Mouse (Mus musculus): ENCODE measurements around the gene Ptpn11.

Gene Ptpn11

DNA sequence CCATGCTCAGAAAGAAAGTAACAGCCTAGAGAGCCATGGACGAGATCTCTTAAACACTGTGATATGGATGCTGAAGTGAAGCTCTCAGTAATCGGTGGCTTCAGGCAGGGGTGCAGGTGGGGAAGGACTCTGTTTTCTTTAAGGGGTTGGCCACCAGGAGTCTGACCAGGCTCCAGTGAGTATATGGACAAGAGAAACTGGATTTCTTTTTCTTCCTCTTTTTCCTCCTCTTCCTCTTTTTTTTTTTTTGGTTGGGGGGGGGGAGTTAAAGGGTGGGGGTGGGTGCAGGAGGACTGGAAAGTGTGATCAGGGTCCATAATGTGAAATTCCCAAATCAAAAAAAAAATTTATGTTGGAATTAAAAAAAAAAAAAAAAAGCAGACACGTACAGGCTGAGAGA, 68.6 kb downstream of the Ptpn11 start:
- no peak for DNase-seq

DNA sequence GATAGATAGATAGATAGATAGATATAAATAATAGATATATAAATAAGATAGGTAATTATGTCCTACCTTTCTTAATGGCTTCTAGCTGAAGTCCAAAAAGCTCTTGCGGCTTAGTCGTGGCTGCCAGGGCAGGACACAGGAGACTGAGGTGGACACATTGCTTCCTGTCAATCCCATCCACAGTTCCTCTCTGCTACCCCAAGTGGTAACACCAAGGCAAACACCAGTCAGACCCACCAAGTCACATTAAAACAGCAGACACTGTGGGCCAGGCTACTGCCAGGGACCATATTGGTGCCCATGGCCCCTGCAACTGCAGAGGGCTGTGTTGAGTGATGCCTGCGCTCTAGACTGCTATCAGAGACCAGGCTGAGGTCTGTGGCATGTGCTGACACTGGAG, 69.2 kb downstream of the Ptpn11 start:
- DNase-seq: no peak

DNA sequence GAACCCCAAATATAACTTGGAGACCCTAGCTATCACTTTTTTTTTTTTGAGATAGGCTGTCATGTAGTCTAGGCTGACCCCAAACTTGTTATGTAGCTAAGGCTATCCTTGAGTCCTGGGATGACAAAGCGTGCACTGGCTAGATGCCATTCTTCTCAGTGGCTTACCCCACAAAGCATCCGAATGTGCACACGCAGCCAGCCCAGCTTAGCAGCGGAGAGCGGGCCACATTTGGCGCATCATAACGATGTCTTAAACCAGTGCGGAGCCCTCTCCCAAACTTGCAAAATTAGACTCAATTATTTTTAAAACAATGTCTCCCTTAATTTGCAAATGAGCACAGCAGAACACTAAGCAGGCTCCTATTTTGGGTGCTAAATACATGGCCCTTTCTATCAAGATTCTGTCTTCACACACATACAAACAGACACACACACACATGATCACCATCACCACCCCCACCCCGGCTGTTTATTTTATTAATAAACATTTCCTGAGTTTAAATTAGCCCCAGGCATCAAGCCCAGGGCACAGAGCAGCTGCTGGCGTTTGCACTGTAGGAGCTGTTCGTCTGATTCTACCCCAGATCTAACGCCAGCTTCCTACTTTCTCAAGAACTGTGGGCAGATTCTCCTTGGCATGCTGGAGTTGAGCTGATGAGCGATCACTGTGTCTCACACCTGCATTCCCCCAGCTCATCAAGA, 71.7 kb downstream of the Ptpn11 start:
- no peak for DNase-seq

DNA sequence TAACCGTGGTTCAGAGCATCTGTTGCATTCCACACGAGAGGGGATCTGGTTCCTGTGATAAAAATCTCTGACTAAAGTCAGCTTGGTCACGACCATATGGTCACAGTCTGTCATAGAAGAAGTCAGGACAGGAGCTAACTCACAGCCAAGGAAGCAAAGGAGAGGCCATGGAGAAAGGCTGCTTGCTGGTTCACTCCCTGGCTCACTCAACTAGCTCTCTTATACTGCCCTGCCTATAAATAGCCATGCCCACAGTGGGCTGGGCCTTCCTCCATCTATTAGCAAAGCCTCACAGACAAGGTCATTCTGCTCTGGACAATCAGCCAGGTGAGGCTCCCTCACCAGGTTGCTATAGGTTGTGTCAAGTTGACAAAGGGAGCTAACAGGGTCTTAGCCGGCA, 72.9 kb downstream of the Ptpn11 start:
- peak; percentile 64 for DNase-seq

DNA sequence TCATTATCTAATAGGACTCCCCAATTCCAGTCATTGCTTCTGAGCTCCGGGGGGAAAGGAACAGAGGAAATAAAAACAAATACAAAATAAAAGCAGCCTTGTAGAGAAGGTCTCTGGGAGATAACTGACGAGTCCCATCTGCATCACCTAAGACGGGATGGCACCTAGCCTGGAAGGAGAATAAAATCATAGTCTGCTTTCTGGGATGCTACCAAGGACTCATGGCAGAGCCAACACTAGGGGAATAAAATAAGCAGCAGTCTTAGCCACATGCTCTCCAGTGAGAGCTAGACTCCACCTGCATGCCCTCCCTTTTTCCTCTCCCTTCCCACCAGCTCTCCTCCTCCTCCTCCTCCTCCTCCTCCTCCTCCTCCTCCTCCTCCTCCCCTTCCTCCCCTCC, 74.3 kb downstream of the Ptpn11 start:
- DNase-seq: no peak

DNA sequence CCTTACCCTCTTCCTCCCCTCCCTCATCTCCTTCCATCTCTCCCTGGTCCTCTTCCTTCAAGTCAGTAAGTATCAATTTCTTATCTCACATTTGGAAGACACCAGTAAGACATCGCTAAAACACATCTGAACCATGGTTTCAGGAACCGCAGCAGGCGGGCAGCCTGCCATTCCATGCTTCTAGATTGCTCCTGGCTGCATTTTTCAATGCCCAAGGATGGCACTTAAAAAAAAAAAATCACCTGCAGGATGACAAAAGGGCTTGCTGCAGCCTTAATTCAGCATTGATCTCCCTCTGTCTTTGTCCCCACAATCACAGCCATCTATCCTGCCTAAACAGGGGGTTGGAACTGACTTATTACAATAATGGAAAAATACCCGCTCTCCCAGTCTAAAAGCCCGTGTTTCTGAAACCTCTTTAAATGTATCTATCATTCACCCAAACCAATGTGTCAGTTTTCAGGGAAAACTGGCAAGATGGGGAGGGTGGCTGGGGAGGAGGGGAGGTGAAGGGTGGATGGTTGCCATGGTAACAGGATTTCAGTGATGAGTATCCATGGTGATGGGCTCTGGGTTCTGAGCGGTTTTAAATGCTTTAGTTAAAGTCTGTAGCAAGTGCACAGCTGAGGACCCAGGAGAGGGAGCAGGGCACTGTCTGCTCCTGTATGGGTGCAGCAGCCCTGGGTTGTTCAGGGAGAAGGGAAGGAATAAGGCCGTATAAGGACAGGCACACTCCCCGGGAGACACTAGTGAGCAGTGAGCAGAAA, 75.6 kb downstream of the Ptpn11 start:
- DNase-seq: no peak

DNA sequence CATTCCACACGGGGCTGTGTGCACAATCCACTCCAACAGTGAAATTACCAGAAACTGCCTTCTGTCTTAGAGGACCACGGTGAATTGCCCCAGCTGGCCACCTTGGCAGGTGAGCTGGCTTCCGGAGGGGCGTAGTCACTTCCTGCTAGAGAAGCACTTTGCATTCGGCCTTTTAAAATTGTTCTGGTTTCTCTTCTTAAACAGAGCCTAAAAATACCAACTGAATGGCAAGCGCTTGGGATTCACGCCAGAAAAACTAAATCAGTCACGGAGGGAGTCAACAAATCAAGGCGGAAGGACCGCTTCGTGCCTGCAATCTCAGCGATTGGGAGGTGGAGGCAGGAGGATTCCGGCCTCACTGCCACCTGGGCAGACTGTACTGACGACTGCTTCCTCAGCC, 77.0 kb downstream of the Ptpn11 start:
- DNase-seq: no peak

DNA sequence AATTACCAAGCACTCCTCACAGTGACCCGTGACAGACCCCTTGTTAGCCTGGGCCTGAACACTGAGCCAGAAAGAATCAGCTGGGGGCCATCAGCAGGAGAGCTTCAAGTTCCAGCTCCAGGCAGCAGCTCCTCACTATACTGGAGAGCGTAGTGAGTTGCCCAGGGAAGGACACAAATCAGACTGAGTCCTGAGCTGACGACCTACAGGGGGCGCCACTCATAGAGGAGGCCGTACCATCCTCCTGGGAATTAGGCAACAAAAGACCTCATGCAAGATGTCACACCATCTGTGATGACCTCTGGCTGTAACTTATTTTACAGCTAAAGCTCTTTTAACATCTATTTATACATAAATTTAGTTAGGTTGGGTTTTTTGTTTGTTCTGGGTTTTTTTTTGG, 78.8 kb downstream of the Ptpn11 start:
- DNase-seq: no peak

DNA sequence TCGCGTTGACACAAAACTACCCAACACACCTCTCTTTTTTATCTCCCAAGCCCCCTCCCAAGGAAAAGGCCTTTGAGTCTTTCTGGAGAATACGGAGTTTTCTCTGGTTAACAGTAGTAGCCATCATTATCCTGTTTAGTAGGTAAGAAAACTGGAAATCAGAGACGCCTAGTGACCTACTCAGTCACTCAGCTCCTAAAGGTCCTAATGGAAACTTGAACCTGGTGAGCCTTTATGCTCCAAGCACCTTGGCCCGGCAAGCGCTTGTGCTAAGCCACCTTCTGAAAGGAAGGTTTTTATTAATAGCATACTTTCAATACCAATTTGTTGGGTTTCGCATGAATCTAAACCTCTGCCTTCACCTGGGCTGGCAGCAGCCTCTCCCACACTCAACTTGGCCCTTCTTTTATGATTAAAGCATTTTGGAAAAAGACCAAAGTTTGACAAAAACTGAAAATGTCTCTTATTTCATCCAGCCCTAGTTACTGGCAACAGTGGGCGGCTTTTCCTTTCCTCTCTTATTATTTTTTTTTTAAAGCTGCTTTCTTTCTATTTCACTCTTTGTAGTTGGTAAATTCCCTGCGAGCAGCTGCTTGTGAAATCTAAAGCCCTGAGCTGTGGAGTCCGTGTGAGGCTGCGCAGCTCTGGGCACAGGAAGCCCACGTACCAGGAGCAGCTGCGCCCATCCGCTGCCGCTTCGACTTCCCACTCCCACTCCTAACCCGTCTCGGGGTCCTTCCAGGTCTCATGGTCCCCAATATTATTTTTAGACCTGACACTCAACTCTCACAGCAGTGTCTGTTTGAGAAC, 79.9 kb downstream of the Ptpn11 start:
- no peak for DNase-seq

DNA sequence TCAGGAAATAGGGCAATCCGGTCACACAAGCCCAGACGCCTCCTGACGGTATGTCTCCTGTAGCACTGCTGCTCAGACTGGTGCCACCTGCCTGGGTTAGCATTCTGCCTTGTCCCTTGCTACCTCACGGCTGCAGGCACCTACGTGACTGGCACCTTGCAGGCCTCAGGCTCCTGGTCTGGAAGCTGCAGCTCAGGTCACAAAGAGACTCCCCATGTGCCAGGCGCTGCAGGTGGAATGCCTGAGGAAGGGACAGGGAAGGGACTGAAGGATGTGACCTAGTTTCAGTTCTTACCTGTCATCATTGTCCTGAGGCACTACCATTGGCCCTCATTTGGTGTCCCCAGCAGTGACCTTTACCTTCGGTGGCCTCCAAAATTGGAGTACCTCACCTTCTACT, 82.0 kb downstream of the Ptpn11 start:
- DNase-seq: peak; percentile 66

DNA sequence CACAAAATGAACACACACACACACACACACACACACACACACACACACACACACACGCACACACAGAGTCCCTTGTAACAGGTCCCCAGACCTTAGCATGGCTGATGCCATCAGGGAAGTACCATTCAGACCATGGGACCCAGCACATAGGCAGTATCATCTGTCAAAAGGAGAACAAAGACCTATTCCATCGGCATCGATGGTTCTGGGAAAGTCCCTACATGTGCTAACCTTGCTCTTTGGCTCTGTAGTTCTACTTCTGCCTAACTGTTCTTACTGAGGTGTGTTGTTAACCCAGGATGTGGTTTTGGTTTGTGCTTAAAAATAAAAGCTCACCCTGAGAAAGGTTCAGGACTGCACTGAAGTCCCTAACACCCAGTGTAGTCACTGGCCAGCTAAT, 84.3 kb downstream of the Ptpn11 start:
- DNase-seq: no peak

DNA sequence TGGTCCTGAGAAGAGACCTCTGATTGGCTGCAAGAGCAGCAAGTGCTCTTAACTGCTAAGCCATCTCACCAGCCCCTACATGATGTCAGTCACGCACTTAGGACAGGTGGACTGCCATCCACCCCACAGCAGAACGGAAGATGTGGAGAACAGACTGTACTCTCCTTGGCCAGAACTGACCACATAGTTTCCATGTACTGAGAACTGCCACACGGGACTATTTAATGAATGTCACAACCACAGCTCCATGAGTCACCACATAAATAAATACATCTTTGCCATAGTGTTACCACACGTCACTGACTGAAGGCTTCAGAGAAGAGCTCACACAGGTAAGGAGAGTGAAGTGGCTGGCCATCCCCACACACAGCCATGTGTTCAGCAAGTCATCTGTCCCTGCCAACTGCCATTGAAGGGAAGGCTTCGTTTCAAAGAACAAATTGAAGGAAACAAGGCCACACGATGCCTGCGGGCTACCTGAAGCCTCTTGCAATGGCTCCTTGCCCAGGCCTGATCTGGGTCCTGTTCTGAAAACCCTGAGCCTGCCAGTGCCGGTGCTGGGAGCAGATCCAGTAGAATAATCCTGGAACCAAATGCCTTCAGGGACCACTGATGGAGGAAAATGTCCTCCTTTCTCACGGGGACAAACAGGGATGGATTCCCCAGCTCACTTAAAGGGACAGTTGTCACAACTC, 90.2 kb downstream of the Ptpn11 start:
- DNase-seq: peak; percentile 93

DNA sequence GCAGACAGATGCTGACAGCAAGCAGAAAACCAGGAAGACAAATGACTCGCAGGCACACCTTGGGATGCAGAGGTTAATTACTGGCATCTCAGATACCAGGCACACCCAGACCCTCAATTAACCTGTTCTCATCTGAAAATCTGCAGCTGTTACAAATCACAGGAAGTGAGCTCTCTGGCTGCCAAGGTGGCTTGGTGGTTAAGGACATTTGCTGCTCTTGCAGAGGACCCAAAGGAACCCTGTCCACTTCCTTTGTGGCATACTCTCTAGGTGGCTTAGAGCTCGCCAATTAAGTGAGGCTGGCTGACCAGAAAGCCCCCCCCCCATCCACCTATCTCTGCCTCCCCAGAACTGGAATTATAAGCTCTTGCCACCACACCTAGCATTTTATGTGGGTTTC, 91.1 kb downstream of the Ptpn11 start:
- no peak for DNase-seq

DNA sequence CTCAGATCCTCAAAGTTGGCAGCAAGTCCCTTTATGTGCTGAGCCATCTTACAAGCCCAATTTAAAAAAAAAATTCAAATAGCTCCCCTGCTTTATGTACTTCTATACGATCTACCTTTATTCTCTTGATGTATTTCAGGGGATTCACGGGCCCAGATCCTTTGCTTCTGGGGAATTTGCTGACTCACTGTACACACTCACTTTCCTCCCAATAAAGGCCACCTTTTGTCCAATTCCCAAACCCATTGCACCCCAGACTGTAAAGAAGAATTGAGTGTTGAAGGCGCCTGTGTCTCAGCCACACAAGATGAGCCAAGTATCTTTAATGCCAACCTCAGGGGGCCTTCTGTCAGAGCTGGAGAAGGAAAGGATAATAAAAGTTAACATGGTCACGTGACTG, 93.2 kb downstream of the Ptpn11 start:
- no peak for DNase-seq

DNA sequence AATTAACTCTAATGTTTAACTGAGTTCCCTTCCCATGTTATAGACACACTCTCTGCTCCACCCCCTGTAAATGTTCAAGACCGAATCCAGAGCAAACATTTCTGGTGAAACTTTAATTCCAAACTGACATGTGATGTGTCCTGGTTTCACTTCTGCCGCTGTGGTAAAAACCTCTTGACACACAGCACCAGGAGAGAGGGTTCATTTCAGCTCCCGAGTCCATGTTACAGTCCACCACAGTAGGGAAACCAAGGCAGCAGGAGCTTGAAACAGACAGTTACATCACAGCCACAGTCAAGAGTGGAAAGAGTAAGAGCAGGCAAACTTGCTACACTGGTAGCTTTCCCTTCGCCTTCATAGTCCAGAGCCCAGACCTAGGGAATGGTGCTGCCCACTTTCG, 94.5 kb downstream of the Ptpn11 start:
- DNase-seq: no peak

DNA sequence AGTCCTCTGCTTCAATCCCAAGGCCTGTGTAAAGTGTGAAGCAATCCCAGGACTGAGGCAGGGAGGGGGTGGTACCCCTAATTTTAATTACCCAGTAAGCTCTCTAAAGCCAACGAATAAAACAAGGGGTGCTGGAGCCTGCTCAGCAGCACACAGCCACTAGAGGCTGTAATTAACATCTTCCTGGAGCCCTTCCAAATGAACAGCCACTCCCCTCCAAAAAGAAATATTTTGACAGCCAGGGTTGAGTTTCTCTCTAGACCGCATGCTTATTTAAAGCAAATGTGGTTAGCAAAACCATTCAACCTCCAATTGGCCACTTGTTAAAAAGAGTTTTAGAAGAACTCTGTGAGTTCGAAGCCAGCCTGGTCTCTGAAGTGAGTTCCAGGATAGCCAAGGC, 97.9 kb downstream of the Ptpn11 start:
- DNase-seq: no peak

DNA sequence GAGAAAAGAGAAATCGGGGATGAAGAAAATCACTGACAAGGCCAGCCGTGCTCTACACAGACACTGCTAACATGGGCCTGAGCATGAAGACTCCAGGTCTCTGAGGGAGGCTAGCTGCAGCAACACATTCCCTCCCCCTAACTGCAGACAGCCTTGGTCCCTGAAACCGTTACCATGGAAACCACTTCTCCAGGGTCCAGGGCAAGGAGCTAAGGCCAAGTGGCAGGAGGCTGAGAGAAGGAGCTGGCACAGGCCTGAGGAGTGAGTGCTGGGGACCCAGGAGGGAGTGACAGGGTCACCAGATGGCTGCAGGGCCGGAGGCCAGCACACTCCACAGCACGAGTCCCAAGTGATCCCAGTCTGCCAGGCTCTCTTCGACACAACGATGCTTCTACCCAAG, 101.5 kb downstream of the Ptpn11 start:
- DNase-seq: peak; percentile 99

DNA sequence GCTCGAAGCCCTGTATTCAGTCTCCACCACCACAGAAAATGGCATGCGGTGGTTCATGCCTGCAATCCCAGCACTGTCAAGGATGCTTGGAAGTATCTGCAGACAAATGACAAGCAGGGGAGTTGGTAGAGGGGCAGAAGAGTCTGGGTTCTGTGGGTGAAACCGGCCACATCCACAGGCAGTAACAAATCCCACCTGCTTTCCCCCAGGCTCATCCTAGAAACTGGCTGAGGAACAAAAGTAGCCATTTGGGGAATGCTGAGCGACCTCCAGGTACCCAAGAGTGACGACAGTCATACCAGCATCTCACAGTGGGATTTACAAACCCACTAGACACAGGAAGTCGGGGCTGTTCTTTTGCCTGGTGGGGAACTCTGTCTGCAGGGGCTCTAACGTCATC, 103.5 kb downstream of the Ptpn11 start:
- DNase-seq: no peak

DNA sequence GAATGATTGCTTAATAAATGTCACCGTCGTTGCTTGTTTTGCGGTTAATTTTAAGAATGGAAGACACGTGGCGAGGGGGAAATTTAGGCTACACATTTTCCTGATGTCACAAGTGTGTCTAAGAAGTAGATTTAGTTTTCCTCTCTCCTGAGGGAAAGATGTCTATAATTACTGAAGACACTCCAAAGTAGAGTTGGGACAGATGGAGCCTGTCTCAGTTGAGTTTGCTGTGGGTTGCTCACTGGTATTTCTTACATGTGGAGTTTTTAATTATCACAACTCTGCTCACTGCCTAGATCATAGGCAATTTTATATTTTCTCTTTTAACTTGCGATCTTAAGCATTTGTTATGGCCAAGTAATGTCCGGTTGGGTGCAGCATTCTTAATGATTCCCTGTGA, 108.6 kb downstream of the Ptpn11 start:
- DNase-seq: no peak

DNA sequence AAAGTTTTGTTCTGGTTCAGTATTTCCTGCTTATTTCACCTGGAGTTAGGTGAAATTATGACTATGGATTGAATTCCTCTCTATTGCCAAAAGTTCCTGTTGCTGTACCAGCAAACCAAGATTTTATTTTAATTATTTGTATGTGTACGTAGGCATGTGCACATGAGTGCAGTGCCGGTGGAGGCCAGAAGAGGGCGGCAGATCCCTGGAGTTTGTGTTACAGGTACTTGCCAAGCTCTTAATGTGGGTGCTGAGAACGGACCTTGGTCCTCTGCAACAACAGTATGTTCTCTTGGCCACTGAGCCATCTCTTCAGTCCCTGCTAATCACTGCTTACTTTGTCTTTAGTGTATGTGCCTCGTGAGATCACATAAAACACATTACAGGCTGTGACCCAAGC, 109.4 kb downstream of the Ptpn11 start:
- no peak for DNase-seq
